Mouse (Mus musculus): ENCODE measurements at regions not wholly inside any gene's neighbourhood (a gene's known extent, or its start where the extent isn't known, plus 50 kb on each side); places are given as distances from the start of the nearest gene placed in this dataset.

DNA sequence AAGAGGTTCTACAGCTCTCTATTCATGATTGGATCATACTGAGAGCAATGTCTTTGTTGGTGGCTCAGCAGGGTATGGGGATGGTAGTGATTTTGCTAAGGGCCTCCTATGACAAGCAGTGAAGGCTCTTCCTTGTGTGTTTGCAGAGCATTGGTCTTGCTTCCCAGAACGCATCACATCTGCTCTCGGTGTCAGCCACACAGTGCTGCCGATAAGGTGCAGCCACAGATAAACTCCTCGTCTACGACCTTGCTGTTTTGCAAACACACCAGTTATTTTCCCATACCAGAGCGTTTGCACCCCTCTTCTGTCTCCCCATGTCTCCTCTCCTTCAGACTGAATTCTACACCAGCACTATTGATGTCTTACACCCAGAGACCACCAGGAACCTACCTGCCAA, 68.4 kb upstream of the Thpo start:
- in situ Hi-C loops (cut with MseI, MboI) = loop anchor here in 1 of 2 experiments (10.0 kb wide), 1 partner anchor 92 kb away; no protein-coding TSS in a partner anchor

GRCm38 (mm10) chr16:20800038-20800437, 65.7 kb upstream of the Thpo start:
- in situ Hi-C loops (cut with MseI, MboI) = loop anchor here in 1 of 2 experiments (10.0 kb wide), 1 partner anchor 95 kb away; no protein-coding TSS in a partner anchor

GRCm38 (mm10) chr16:20798115-20798514, 63.8 kb upstream of the Thpo start:
- in situ Hi-C loops (cut with MseI, MboI) = loop anchor here in 1 of 2 experiments (25.0 kb wide), 1 partner anchor 389 kb away; no protein-coding TSS in a partner anchor

GRCm38 (mm10) chr16:20794721-20795120, 60.4 kb upstream of the Thpo start:
- in situ Hi-C loops (cut with MseI, MboI) = loop anchor here in 1 of 2 experiments (25.0 kb wide), 1 partner anchor 393 kb away; no protein-coding TSS in a partner anchor
